Mouse (Mus musculus): ENCODE measurements around the gene Lamtor2.

Gene Lamtor2

GRCm38 (mm10) chr3:88503881-88504746, 48.8 kb downstream of the Lamtor2 start:
- DNase-seq (ENCODE audit: low spot score in 2 of 2) = no peak

- DNase-seq (ENCODE audit: low spot score in 2 of 2) = peak in 1 of 2 experiments; percentile 76
Measured at GRCm38 (mm10) chr3:88503505-88503863, 49.4 kb downstream of the Lamtor2 start.

- DNase-seq (ENCODE audit: low spot score in 2 of 2) = peak; percentile 87 to 94
Measured at GRCm38 (mm10) chr3:88502641-88503504, 50.0 kb downstream of the Lamtor2 start.

- peak in 1 of 2 experiments; percentile 71 for DNase-seq (ENCODE audit: low spot score in 2 of 2)
Measured at GRCm38 (mm10) chr3:88502031-88502571, 50.8 kb downstream of the Lamtor2 start.

GRCm38 (mm10) chr3:88501366-88502030, 51.4 kb downstream of the Lamtor2 start:
- no peak for DNase-seq (ENCODE audit: low spot score in 2 of 2)

- DNase-seq (ENCODE audit: low spot score in 2 of 2) = no peak
Measured at GRCm38 (mm10) chr3:88500655-88501365, 52.1 kb downstream of the Lamtor2 start.

GRCm38 (mm10) chr3:88500087-88500486, 52.8 kb downstream of the Lamtor2 start:
- DNase-seq (ENCODE audit: low spot score in 2 of 2) = no peak
